Mouse (Mus musculus) heart, adult 2 months (tissue): ENCODE data around the gene Krtap4-9.

ENCODE experiments used
- CTCF ChIP-seq: fragments of 200-600 bp; IDR thresholded peaks from 2 replicates; pipeline ENCODE4 v1.8.1; 2022; ENCODE audit warnings: antibody characterized with exemption, mild to moderate bottlenecking, moderate library complexity
- EP300 ChIP-seq: fragments of 200-500 bp; IDR thresholded peaks from 2 replicates; pipeline ENCODE4 v1.6.1; 2011; ENCODE audit warnings: low read depth, low read length, control low read depth; ENCODE audit not compliant: insufficient read depth
- POLR2A ChIP-seq: fragments of 200-500 bp; IDR thresholded peaks from 2 replicates; pipeline ENCODE4 v1.6.1; 2011; ENCODE audit warnings: mild to moderate bottlenecking, low read depth, low read length, control low read depth; ENCODE audit not compliant: insufficient read depth

DNA sequence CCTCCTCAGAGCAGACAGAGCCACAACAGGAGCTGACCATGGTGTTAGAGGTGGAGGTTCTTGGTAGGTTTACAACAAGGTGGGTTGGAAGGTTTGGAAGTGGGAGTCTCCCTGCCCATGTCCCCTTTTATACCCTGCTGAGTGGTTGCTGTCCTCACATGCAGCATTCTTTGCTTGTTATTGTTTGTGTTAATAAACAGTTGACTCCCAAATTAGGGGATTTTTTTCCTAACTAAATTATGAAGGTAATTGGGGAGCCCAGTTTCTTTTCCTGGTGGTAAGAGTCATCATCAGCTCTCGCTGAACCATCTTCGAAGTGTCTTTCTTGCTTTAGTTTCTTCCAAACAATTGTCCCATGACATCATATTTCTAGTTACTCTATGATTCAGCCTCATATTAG lies 4.4 kb upstream of the Krtap4-9 start, which contains the start of gene Krtap4-8:
- no peak for TF ChIP-seq CTCF
- no peak for TF ChIP-seq EP300
- TF ChIP-seq POLR2A, result no peak
